Mouse (Mus musculus): ENCODE measurements around the gene Prss8.

DNA sequence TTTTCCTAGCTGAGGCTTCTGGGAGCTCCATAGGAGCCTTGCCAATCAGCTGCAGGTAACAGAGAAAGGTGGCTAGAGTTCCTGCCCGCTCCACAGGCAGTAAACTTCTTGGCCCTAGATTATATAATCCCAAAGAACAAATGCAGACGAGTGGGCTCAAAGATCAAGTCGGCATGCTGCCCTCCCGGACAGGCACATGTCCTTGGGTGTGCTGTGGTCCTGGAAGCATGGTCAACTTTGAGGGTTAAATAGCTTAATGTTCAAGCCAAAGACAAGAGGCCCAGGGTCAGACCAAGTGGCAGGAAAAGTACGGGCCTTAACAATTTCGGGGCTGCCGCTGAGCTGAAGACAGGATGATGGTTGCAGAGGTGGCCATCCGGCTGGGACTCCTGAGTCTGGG lies 3.8 kb downstream of the Prss8 start:
- no peak for TF ChIP-seq CTCF (IDR thresholded peaks at IDR 0.05; ENCODE audit: insufficient read depth, low read depth, low read length)
- TF ChIP-seq POLR2A (IDR thresholded peaks at IDR 0.05; ENCODE audit: insufficient read depth, low read depth, low read length), result no peak
